Mouse (Mus musculus): ENCODE measurements around the gene Vps4a. TPM values are rescaled to one million over a fixed set of nuclear protein-coding genes. Genes with fewer than 3 reads are reported as not detected.
"Not testable (repeated sequence)": the region's sequence is repeated elsewhere in the genome, so short reads cannot be mapped to it uniquely, and the experiment has no call there.

Vps4a gene
- polyA plus RNA-seq, 1 experiment = 99.5 TPM

DNA sequence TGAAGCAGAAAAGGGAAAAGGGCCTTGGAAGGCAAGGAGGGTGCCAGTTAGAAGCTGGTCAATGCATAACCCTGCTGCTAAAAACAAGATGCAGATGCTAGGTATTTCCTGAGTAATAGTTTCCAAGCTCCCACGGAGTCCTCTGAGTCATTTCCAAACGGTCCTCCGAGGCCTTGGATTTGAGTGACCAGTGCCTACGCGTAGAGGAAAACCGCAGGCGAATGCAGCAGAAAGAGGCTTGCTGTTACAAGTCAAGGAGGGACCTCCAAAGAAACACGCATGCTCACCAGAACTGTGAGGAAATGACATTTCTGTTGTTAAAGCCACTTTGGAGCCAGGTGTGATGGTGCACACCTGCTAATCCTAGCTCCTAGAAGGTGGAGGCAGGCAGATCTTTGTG lies 7.5 kb upstream of the Vps4a start:
- TF ChIP-seq POLR2A (IDR thresholded peaks at IDR 0.05; ENCODE audit: borderline replicate concordance, extremely low read depth, insufficient read depth, insufficient read length, poor library complexity, severe bottlenecking) (no peak), CTCF (IDR thresholded peaks at IDR 0.05; ENCODE audit: borderline replicate concordance, extremely low read depth, insufficient read depth, insufficient read length) (no peak)
- no peak for DNase-seq (ENCODE audit: low read depth)

DNA sequence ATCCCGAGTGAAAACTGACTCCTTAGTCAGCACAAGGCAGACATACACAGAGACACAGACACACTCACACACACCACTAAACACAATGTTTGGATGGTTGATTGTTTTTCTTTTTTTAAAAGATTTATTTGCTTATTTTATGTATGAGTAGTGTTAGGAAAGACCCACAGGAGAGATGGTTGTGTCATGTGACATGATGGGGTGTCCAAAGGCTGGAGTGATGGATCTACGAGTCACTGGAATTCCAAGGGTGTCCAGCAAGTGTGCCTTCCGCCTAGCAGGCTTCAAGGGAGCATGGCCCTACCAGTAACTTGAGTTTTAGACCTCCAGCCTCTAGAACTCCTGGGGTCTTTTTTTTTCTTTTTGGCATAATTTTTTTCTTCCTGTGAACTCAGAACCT lies 1.7 kb upstream of the Vps4a start:
- no peak for DNase-seq (ENCODE audit: low read depth)
- TF ChIP-seq CTCF (IDR thresholded peaks at IDR 0.05; ENCODE audit: borderline replicate concordance, extremely low read depth, insufficient read depth, insufficient read length) (no peak), POLR2A (IDR thresholded peaks at IDR 0.05; ENCODE audit: borderline replicate concordance, extremely low read depth, insufficient read depth, insufficient read length, poor library complexity, severe bottlenecking) (no peak)

DNA sequence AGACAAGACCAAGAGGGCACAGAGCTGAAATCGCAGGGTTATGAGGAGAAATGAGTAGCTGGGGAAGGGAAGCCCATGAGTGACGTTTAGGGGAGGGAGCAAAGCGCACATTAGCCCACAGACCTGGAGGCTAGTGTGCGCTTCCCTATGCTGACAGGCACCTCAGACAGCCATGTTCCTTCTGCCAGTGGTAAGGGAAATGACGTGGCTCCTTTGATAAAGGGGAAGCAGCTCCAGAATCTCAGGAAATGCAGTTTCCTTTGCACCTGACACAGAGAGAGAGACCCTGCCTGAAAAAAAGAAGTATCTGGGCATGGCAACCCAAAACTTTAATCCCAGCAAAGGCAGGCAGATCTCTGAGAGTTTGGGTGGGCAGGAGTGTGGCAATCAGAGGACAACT lies 964 bp upstream of the Vps4a start:
- DNase-seq (ENCODE audit: low read depth) = no peak
- TF ChIP-seq CTCF (IDR thresholded peaks at IDR 0.05; ENCODE audit: borderline replicate concordance, extremely low read depth, insufficient read depth, insufficient read length) (no peak), POLR2A (IDR thresholded peaks at IDR 0.05; ENCODE audit: borderline replicate concordance, extremely low read depth, insufficient read depth, insufficient read length, poor library complexity, severe bottlenecking) (no peak)

DNA sequence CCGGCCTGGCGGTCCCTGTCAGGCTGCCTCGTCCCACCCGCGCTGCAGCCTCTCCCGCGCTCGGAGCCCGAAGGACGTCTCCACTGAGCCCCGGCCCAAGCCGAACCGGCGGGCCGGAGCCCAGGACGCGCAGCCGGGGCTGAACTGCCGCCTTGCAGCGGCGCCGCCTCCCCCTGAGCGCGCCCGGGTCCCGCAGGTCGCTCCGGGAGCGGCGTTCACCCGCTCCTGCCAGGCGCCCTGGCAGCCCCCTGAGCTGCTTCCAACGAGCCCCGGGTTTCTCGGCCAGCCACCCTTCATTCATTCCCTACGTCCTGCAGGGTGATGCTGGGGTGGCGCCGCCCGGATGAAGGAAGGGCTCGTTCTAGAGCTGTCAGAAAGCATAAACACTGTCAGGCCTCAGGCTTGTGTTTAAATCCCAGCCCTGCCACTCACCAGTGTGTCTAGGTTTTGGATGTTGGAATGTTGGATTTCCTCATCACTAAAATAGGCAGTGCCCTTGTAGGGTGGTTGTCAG lies 612 bp downstream of the Vps4a start:
- no peak for TF ChIP-seq POLR2A (IDR thresholded peaks at IDR 0.05; ENCODE audit: borderline replicate concordance, extremely low read depth, insufficient read depth, insufficient read length, poor library complexity, severe bottlenecking)
- TF ChIP-seq CTCF (IDR thresholded peaks at IDR 0.05; ENCODE audit: borderline replicate concordance, extremely low read depth, insufficient read depth, insufficient read length) = no peak
- DNase-seq (ENCODE audit: low read depth) = no peak

DNA sequence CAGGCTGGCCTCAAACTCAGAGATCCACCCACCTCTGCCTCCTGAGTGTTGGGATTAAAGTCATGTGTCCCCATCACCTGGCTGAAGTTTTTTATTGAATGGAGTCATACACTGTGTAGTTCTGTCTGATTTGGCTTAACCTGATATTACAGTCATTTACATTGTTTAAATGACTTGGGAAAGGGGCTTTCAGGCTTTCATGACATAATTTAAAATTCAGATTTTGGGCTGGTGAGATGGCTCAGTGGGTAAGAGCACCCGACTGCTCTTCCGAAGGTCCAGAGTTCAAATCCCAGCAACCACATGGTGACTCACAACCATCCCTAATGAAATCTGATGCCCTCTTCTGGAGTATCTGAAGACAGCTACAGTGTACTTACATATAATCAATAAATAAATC lies 2.6 kb downstream of the Vps4a start:
- not testable (repeated sequence) for DNase-seq (ENCODE audit: low read depth)

DNA sequence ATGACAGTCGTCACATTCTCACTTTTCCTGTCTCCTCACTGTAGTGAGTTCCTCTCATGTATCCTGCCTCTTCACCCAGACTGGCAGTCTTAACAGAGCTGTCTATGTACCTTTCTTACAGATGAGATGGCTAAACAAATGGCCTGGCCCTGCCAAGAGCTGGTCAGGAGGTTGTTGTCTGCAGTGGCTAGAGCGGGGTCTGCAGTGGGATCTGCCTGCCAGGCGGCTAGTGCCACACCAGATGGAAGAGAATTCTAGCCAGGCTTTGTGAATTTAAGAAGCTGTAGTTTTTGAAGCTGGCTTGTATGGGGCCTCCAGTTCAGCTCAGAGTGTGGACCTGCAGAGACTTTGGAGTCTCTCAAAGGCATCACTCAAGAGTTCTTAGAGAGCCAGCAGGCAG lies 4.6 kb downstream of the Vps4a start:
- no peak for TF ChIP-seq POLR2A (IDR thresholded peaks at IDR 0.05; ENCODE audit: borderline replicate concordance, extremely low read depth, insufficient read depth, insufficient read length, poor library complexity, severe bottlenecking)
- TF ChIP-seq CTCF (IDR thresholded peaks at IDR 0.05; ENCODE audit: borderline replicate concordance, extremely low read depth, insufficient read depth, insufficient read length) = no peak
- no peak for DNase-seq (ENCODE audit: low read depth)

DNA sequence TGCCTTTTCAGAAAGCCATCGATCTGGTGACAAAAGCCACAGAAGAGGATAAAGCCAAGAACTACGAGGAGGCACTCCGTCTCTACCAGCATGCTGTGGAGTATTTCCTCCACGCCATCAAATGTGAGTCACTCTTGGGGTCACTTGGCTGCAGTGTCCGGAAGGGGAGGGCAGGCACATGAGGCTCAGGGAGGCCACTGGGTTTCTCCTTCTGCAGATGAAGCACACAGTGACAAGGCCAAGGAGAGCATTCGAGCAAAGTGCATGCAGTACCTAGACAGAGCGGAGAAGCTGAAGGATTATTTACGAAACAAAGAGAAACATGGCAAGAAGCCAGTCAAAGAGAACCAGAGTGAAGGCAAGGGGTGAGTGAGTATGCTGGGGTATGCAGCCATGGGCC lies 5.6 kb downstream of the Vps4a start:
- no peak for DNase-seq (ENCODE audit: low read depth)
- TF ChIP-seq CTCF (IDR thresholded peaks at IDR 0.05; ENCODE audit: borderline replicate concordance, extremely low read depth, insufficient read depth, insufficient read length) = no peak
- no peak for TF ChIP-seq POLR2A (IDR thresholded peaks at IDR 0.05; ENCODE audit: borderline replicate concordance, extremely low read depth, insufficient read depth, insufficient read length, poor library complexity, severe bottlenecking)

DNA sequence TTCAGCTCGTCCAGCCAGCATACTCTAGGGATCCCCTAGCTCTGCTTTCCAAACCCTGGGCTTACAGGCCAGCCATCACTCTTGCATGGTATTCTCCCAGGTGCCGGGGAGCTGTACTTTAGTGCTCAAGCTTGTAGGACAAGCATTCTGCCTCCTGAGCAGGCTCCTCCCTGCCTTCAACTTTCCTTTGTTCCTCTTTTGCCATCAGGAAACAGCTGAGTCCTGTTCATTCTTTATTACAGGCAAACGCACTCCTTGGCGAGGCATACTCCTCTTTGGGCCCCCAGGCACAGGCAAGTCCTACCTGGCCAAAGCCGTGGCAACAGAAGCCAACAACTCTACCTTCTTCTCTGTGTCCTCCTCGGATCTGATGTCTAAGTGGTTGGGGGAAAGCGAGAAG lies 9.6 kb downstream of the Vps4a start:
- DNase-seq (ENCODE audit: low read depth) = no peak
- TF ChIP-seq CTCF (IDR thresholded peaks at IDR 0.05; ENCODE audit: borderline replicate concordance, extremely low read depth, insufficient read depth, insufficient read length) (no peak), POLR2A (IDR thresholded peaks at IDR 0.05; ENCODE audit: borderline replicate concordance, extremely low read depth, insufficient read depth, insufficient read length, poor library complexity, severe bottlenecking) (no peak)

DNA sequence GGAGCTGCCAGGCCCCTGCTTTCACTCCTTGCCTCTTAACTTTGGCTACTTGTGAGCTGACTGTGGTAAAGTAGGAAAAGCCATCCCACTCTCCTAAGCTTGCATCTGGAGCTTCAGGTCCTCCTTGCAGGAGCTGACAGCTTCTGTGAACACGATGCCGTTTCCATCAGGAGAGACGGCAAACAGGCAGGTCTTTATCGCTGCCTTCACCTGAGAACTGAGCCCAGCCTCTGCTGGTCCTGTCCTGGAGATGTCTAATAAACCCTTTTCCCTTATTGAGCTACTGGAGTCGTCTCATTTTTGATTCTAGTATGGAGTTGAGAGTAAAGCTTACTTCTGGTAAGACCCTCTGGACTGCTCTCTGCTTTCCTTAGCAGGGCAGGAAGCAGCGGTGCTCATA lies 14.5 kb downstream of the Vps4a start:
- no peak for TF ChIP-seq POLR2A (IDR thresholded peaks at IDR 0.05; ENCODE audit: borderline replicate concordance, extremely low read depth, insufficient read depth, insufficient read length, poor library complexity, severe bottlenecking)
- TF ChIP-seq CTCF (IDR thresholded peaks at IDR 0.05; ENCODE audit: borderline replicate concordance, extremely low read depth, insufficient read depth, insufficient read length) = no peak
- DNase-seq (ENCODE audit: low read depth) = no peak

DNA sequence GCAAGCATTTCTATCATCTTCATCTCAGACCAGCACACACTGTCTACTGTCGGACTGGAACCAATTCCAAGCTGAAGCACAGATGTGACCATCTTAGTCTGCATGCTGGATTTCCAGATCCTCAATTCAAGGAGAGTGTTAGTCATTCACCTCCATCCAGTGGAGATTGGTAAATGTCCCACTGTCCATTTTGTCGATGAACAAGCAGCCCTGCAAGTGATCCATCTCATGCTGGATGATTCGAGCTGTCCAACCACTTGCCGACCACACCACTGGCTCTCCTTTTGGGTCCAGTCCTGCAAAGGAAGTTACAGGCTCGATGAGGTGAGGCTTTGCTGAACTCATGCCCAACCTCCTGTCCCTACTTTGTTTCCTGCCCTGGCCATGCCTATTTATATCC lies 16.0 kb downstream of the Vps4a start:
- no peak for TF ChIP-seq POLR2A (IDR thresholded peaks at IDR 0.05; ENCODE audit: borderline replicate concordance, extremely low read depth, insufficient read depth, insufficient read length, poor library complexity, severe bottlenecking)
- TF ChIP-seq CTCF (IDR thresholded peaks at IDR 0.05; ENCODE audit: borderline replicate concordance, extremely low read depth, insufficient read depth, insufficient read length) = no peak

DNA sequence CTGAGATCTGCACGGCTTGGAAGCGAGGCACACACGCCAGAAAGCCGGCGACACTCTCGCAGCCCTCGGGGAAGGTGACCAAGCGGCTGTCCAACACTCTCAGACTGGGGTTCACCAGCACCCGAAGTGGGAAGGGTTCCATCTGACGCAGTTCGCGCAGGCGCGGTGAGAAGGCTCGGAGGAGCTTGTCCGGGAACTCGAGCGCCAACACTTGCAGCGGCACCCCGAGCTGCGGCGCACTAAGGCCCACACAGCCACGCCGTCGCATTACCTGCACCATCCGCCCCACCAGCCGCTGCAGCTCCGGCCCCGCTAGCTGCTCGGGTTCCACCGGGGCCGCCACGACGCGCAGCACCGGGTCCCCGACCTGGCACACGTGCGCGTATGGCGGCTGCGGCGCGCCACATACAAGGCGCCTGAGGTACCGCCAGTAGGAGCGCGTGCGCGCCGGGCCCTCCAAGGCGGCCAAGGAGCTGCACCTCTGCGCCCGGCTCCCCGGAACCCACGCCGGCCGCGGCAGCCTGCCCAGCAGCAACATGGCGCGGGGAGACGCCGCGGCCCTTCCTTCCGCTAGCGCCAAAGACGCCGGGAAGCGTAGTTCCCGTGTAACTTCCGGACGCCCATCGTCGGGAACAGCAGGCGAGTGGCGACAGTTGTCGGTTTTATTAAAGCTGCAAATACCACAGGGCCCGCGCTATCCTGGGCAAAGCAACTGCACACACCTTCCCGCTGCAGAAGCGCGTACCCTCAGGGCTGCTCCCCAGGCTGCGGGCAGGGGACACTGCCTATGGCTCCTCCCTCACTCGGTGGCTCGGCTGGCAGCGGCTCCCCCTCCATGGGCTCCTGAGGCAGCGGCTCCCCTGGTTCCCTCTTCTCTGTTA lies 17.3 kb downstream of the Vps4a start, which contains the start of gene Pdf:
TSS of gene Pdf (minus strand) at position 554 of the 881 bp plus-strand sequence.
- peak; percentile 89 for DNase-seq (ENCODE audit: low read depth)
- TF ChIP-seq POLR2A (IDR thresholded peaks at IDR 0.05; ENCODE audit: borderline replicate concordance, extremely low read depth, insufficient read depth, insufficient read length, poor library complexity, severe bottlenecking) (peak; percentile 53), CTCF (IDR thresholded peaks at IDR 0.05; ENCODE audit: borderline replicate concordance, extremely low read depth, insufficient read depth, insufficient read length) (no peak)

More for the DNA sequence above, 16.0 kb downstream of the Vps4a start:
- DNase-seq (ENCODE audit: low read depth) = no peak

DNA sequence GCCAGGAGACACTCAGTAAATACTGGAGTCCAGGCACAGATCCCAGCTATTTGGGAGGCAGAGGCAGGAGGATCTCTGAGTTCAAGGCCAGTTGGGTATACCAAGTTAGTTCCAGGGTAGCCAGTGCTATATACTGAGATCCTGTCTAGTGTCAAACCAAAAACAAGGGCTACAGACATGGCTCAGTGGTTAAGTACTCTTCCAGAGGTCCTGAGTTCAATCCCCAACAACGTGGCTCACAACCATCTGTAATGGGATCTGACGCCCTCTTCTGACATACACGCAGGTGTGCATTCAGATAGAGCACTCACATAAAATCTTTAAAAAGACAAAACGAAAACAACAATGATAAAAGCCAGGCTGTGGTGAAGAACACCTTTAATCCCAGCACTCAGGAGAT lies 18.5 kb downstream of the Vps4a start:
- no peak for DNase-seq (ENCODE audit: low read depth)
- TF ChIP-seq POLR2A (IDR thresholded peaks at IDR 0.05; ENCODE audit: borderline replicate concordance, extremely low read depth, insufficient read depth, insufficient read length, poor library complexity, severe bottlenecking) = no peak
- TF ChIP-seq CTCF (IDR thresholded peaks at IDR 0.05; ENCODE audit: borderline replicate concordance, extremely low read depth, insufficient read depth, insufficient read length) = no peak

All from brain, embryonic 14.5 days (tissue).